Mouse (Mus musculus) frontal cortex, postnatal 25 days (tissue): ENCODE measurements around the gene Spata25.

ENCODE experiments used
- DNase-seq, 2 experiments: peaks; one replicate each; pipeline ENCODE4 v3.0.0; 2022; ENCODE audit warnings: low spot score in 2 of 2

The Spata25 gene

DNA sequence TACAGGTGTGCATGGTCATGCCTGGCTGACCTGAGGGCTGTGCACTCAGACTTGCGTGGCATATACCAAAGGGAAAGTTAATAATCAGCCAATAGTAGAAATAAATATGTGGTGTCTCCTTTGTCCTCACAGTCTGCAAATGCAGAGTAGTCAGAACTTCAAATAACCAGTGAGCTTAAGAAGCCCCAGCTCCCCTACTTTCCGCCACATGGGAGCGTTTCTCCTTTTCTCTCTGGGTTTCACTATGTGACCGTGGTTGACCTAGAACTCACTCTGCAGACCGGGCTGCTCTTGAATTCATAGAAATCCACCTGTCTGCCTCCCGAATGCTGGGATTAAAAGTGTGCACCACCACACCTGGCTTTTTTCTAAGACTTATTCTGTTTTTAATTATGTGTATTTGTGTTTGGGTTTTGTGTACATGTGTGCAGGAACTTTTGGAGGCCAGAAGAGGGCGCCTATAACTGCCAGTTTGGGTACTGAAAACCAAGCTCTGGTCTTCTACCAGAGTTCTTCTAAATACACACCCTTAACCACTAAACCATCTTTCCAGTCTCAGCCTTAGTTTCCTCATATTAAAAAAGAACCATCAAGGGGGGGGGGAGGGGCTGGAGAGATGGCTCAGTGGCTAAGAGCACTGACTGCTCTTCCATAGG lies 44.3 kb downstream of the Spata25 start:
- no peak for DNase-seq

DNA sequence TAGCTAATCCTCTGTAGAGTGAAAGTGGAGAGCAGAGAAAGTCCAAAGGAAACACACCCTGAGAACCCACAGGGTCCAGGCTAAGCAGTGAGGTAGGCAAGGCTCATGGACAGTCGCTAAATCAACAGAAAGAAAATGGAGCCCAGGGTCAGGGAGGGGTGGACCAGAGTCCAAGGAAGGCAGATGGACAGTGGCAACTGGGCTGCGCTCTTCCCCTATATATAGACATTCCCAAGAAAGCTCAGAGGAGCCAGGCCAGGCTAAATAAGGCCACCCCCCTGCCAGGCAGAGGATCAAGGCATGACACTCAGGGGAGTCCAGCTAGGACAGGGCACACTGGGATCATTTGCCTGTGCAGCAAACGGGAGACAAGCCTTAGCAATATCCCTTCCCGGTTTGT lies 46.5 kb downstream of the Spata25 start:
- DNase-seq = no peak

DNA sequence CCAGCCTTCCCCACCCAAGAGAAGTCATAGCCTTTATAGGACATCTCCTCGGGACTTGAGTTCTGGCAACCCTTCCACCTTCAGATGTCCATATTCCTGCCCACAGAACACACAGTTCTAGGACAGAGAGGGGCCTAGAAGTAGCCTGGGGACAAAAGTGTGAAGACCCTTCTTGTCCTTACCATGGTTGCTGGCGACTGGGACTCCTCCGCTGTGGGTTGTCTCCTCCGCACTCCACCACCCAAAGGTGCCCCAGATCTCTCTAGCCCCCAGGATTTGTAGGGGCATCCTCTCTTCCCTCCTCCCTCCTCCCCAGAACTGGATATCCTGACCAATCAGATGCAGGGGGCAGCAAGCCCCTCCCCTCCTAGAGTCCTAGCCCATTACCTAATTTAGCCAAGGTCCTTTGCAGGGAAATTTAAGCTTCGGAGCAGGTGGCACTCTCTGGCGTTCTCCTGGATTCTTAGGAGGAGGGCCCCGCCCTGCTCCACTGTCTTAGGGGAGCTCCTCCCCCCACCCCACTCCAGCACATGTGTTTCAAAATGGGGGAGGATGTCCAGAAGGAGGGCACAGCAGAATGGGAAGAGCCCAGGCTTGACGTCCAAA lies 48.8 kb downstream of the Spata25 start, which contains the start of gene Tnnc2:
Gene Tnnc2 (minus strand): TSS at position 487 of the 606 bp plus-strand sequence.
- no peak for DNase-seq

DNA sequence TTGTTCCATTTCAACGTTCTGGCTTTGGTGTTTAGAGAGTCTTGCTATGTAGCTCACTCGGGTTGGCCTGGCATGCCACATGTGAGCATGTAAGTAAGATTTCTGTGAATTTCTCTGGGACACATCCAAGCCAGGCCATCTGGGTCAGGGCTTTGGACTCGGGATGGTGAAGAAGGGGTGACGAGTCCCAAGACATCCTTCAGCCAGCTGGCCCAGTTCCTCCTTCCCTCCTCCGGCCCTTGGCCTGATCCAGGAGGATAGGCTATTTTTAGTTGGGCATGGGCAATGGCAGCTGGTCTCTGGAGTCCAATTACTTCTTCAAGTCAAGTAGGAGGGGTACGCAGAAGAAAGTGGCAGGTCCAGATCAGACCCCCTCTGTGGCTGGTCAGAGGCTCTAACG lies 49.5 kb downstream of the Spata25 start:
- DNase-seq = no peak

DNA sequence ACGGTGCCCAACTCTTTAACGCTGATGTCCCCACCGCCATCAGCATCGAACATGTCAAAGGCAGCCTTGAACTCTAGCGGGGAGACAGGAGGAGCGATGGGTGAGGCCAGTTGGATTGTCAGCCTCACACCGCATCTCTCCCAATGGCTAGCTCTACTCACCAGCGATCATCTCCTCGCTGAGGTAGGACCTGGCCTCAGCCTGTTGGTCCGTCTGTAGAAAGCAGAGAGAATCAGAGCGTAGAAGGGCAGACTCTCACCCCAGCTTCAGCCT lies 50.4 kb downstream of the Spata25 start:
- DNase-seq = no peak

DNA sequence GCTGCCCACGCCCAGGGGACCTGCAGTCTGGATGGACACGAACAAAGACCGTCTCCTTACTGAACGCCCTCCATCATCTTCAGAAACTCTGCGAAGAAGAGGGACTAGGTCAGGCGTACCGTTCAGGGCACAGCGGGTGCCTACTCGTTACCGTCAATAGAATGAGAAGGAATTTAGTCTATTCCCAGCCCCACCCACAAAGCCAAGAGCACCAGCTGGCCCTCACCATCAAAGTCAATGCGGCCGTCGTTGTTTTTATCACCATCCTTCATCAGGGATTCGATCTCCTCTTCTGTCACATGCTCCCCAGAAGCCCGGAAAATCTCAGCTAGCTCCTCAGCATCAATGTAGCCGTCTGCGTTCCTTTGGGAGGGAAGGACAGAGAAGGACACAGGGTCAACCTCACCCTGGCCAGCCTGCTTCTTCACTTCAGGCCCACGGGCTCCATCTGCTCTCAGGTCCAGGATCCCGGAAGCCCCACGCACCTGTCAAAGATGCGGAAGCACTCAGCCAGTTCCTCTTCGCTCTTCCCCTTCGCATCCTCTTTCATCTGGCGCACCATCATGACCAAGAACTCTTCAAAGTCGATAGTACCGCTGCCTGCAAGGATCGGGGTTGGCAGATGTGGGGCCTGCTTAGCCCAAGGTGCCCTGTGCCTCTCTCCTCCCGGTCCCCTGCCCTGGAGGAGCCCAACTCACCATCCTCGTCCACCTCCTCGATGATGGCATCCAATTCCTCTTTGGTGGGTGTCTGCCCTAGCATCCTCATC lies 50.9 kb downstream of the Spata25 start:
- no peak for DNase-seq

DNA sequence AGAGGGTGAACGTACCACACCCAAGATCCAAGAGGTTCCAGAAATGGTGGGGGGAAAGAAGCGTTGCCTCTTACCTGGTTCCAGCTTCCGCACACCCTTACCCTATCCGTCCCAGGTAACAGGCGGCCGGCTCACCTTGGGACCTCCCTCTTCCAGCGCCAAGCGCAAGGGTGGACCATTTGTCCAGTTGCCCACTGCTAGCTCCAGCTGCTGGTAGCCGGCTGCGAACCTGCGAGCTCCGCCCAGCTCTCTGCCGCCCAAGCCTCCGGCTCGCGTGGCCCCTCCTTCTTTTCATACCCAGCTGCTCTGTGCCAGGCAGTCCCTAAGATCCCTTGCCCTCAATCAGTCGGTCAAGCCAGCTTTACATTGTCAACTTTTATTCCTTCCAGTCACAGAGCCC lies 51.5 kb downstream of the Spata25 start:
- no peak for DNase-seq
